Mouse (Mus musculus): Measurements from ENCODE around the gene Sept8. TPM values are rescaled to one million over a fixed set of nuclear protein-coding genes. Genes with fewer than 3 reads are reported as not detected.
"Not testable (repeated sequence)": the region's sequence is repeated elsewhere in the genome, so short reads cannot be mapped to it uniquely, and the experiment has no call there.

Sept8 gene
- total and polyA plus RNA-seq, 3 experiments: 24.8 to 28.2 (median 25.7) TPM

DNA sequence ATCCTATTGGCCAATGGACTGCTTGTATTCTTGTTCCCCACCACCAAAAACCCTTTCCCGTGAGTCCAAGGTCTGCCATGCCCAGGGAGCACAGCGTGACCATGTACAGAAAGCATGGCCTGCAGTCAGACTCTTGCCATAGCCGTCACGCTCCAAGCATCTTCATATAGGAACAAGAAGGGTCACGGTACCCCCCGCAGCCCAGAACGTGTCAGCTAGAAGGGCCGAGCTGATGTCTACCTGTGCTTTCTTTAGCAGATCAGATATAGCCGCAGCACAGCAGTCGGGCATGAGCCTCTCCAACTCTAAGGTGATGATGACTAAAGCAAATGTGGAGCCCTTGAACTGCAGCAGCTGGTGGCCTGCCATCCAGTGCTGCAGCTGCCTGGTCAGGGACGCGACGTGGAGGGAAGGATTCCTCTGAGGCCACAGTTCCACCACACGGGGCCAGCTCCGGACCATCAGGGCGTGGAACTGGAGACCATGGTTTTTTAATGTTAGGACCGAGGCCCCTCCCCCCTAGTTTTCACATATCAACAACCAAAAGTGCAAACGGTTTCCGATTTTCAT lies 29.1 kb downstream of the Sept8 start:
- Histone ChIP-seq H3K79me2 (replicated peaks; ENCODE audit: control insufficient read depth, insufficient read depth, low read length) (no peaks in the 10 kb centered on the region), H3K27ac (no peak overlapping the region), H3K9ac (ENCODE audit: low read depth, low read length) (no peak overlapping the region), H3K4me1 (ENCODE audit: control insufficient read depth, insufficient read depth, low read length) (no peaks in the 10 kb centered on the region), H3K36me3 (ENCODE audit: control insufficient read depth, insufficient read depth, low read length) (no peaks in the 10 kb centered on the region), H3K4me3 (no peak overlapping the region), H3K27me3 (ENCODE audit: control insufficient read depth, insufficient read depth, low read length) (no peaks in the 10 kb centered on the region)
- intact Hi-C loops (cut with DNase I): loop anchor here (2.0 kb wide), 1 partner anchor 15 kb away; no protein-coding TSS in a partner anchor
- 78% methylated on average over 19 of the region's 19 CpGs for WGBS
- DNase-seq: no peak
- TF ChIP-seq CTCF (IDR thresholded peaks at IDR 0.05) (no peak), POLR2A (IDR thresholded peaks at IDR 0.05; ENCODE audit: insufficient read depth, low read depth, low read length) (no peak), EP300 (IDR thresholded peaks at IDR 0.05; ENCODE audit: insufficient read depth, low read depth, low read length) (no peak)

DNA sequence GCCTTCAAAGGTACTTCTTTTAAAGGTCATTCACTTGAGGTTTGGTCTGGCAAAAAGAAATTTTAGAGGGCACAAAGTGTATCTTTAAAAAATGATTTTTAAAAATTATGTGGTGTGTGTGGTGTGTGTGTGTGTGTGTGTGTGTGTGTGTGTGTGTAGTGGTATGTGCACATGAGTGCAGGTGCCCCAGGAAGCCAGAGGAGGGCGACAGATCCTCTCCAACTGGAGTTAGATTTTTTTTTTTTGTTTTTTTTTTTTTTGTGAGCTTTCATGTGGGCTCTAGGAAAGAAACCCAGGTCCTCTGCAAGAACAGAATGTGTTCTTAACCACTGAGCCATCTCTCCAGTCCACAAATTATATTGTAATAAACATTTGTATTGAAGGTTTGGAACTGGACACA lies 31.7 kb downstream of the Sept8 start:
- no peaks in the 10 kb centered on the region for H3K27me3 ChIP-seq (ENCODE audit: control insufficient read depth, insufficient read depth, low read length)
- H3K79me2 ChIP-seq (replicated peaks; ENCODE audit: control insufficient read depth, insufficient read depth, low read length): no peaks in the 10 kb centered on the region
- no peaks in the 10 kb centered on the region for H3K36me3 ChIP-seq (ENCODE audit: control insufficient read depth, insufficient read depth, low read length)
- no peak overlapping the region for H3K4me3 ChIP-seq
- DNase-seq: no peak
- H3K27ac ChIP-seq: no peak overlapping the region
- intact Hi-C loops (cut with DNase I): no loop called here
- H3K4me1 ChIP-seq (ENCODE audit: control insufficient read depth, insufficient read depth, low read length): no peaks in the 10 kb centered on the region
- H3K9ac ChIP-seq (ENCODE audit: low read depth, low read length): no peak overlapping the region
- WGBS: 85% methylated on average over 1 of the region's 1 CpGs
- TF ChIP-seq POLR2A (IDR thresholded peaks at IDR 0.05; ENCODE audit: insufficient read depth, low read depth, low read length): no peak
- TF ChIP-seq EP300 (IDR thresholded peaks at IDR 0.05; ENCODE audit: insufficient read depth, low read depth, low read length): no peak
- no peak for TF ChIP-seq CTCF (IDR thresholded peaks at IDR 0.05)

DNA sequence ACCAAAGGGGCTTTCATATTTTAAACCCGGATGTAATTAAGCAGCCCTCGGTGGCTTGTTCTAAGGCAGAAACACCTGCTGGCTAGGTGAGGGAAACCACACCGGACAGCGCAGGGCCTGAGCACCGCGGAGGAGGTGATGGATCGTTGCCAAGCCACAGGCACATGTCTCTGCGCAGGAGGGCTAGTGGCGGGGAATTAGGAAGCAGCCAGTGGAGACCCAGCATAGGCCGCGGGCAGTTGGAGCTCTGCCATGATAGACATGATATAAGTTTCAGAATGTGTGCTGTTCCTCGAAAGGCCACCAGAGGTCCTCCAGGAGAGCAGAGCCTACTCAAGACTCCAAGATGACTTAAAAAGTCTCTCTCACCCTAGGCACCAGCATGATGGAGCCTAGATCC lies 32.7 kb downstream of the Sept8 start:
- no peaks in the 10 kb centered on the region for H3K79me2 ChIP-seq (replicated peaks; ENCODE audit: control insufficient read depth, insufficient read depth, low read length)
- intact Hi-C loops (cut with DNase I): no loop called here
- H3K36me3 ChIP-seq (ENCODE audit: control insufficient read depth, insufficient read depth, low read length): no peaks in the 10 kb centered on the region
- no peak for DNase-seq
- no peaks in the 10 kb centered on the region for H3K27me3 ChIP-seq (ENCODE audit: control insufficient read depth, insufficient read depth, low read length)
- H3K9ac ChIP-seq (ENCODE audit: low read depth, low read length): no peak overlapping the region
- H3K27ac ChIP-seq: no peak overlapping the region
- no peaks in the 10 kb centered on the region for H3K4me1 ChIP-seq (ENCODE audit: control insufficient read depth, insufficient read depth, low read length)
- no peak for TF ChIP-seq POLR2A (IDR thresholded peaks at IDR 0.05; ENCODE audit: insufficient read depth, low read depth, low read length)
- peak; percentile 49 for TF ChIP-seq CTCF (IDR thresholded peaks at IDR 0.05)
- no peak overlapping the region for H3K4me3 ChIP-seq
- 59% methylated on average over 12 of the region's 12 CpGs for WGBS

DNA sequence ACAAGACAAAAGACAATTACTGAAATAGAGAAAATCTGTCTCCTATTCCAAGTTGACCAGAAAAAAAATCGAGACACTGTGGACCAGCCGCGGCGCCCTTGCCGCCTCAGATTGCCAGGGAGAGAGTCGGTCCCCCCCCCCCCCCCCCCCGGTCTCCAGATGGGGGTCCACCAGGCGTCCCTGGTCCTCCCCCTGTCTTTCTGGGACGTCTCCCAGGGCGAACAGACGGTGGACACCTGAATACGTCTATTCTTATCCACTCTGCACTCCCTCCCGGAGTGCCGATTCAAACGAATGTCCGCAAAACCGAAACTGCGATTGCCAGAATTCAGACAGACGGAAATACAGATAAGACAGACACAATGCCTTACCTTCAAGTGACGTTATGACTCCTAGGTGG lies 37.5 kb downstream of the Sept8 start:
- DNase-seq; intact Hi-C loops (cut with DNase I); H3K27ac ChIP-seq; H3K79me2 ChIP-seq (replicated peaks; ENCODE audit: control insufficient read depth, insufficient read depth, low read length); H3K27me3 ChIP-seq (ENCODE audit: control insufficient read depth, insufficient read depth, low read length); H3K36me3 ChIP-seq (ENCODE audit: control insufficient read depth, insufficient read depth, low read length); H3K4me1 ChIP-seq (ENCODE audit: control insufficient read depth, insufficient read depth, low read length); H3K9ac ChIP-seq (ENCODE audit: low read depth, low read length); H3K4me3 ChIP-seq: not testable (repeated sequence)
- 88% methylated on average over 14 of the region's 20 CpGs for WGBS

DNA sequence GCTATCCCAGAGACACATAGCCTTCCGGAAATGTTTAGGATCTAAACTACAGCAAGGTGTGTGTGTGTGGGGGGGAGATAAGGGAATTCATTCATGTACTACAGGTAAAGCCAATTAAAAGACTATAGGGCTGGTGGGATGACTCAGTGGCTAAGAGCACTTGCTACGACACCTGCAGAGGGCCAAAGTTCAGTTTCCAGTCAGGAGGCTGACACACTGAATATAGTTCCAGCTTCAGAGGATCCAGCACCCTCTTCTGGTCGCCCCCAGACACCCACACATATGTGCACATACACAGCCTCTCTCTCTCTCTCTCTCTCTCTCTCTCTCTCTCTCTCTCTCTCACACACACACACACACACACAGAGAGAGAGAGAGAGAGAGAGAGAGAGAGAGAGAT lies 38.9 kb downstream of the Sept8 start:
- WGBS: 92% methylated on average over 2 of the region's 3 CpGs
- intact Hi-C loops (cut with DNase I); H3K4me3 ChIP-seq; H3K79me2 ChIP-seq (replicated peaks; ENCODE audit: control insufficient read depth, insufficient read depth, low read length); H3K27me3 ChIP-seq (ENCODE audit: control insufficient read depth, insufficient read depth, low read length); DNase-seq; H3K9ac ChIP-seq (ENCODE audit: low read depth, low read length); H3K4me1 ChIP-seq (ENCODE audit: control insufficient read depth, insufficient read depth, low read length); H3K27ac ChIP-seq; H3K36me3 ChIP-seq (ENCODE audit: control insufficient read depth, insufficient read depth, low read length): not testable (repeated sequence)

DNA sequence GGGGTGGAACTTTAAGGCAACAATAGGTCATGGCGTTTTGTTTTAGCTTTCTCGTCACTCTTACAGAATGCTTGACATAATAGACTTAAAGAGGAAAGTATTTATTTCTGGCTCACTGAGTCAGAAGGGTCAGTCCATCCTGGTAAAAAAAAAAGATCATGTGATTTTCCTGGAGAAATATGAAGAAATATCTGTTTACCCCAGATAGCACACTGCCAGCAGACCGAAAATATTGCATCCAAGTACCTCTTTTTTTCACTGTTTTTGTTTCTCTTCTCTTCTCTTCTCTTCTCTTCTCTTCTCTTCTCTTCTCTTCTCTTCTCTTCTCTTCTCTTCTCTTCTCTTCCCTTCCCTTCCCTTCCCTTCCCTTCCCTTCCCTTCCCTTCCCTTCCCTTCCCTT lies 40.9 kb downstream of the Sept8 start:
- H3K27me3 ChIP-seq (ENCODE audit: control insufficient read depth, insufficient read depth, low read length); intact Hi-C loops (cut with DNase I); H3K27ac ChIP-seq; DNase-seq; H3K4me3 ChIP-seq; H3K9ac ChIP-seq (ENCODE audit: low read depth, low read length); H3K36me3 ChIP-seq (ENCODE audit: control insufficient read depth, insufficient read depth, low read length); H3K4me1 ChIP-seq (ENCODE audit: control insufficient read depth, insufficient read depth, low read length); H3K79me2 ChIP-seq (replicated peaks; ENCODE audit: control insufficient read depth, insufficient read depth, low read length): not testable (repeated sequence)
- WGBS: 59% methylated on average over 2 of the region's 3 CpGs

DNA sequence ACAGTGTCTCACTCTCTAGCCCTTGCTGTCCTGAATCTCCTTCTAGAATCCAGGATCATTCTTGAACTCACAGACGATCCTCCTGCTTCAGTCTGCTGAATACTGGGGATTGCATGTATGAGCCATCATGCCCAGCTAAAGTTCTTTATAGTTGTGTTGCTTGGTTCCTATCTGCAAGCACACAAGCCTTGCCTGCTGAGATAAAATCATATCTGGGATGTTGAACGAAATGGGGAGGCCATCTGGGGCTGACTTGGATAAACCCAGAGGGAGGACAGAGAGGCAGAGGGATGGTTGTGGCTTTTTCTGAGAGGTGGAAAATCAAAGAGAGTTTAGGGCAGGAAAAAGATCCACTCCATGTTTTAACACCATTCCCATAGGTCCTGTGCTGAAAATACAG lies 42.9 kb downstream of the Sept8 start:
- Histone ChIP-seq H3K27ac (no peak overlapping the region), H3K27me3 (ENCODE audit: control insufficient read depth, insufficient read depth, low read length) (no peaks in the 10 kb centered on the region), H3K36me3 (ENCODE audit: control insufficient read depth, insufficient read depth, low read length) (no peaks in the 10 kb centered on the region), H3K4me1 (ENCODE audit: control insufficient read depth, insufficient read depth, low read length) (no peaks in the 10 kb centered on the region; the same call in 1 of the 2 replicates), H3K9ac (ENCODE audit: low read depth, low read length) (no peak overlapping the region), H3K79me2 (replicated peaks; ENCODE audit: control insufficient read depth, insufficient read depth, low read length) (no peaks in the 10 kb centered on the region), H3K4me3 (no peak overlapping the region)
- TF ChIP-seq EP300 (IDR thresholded peaks at IDR 0.05; ENCODE audit: insufficient read depth, low read depth, low read length) (no peak), POLR2A (IDR thresholded peaks at IDR 0.05; ENCODE audit: insufficient read depth, low read depth, low read length) (no peak), CTCF (IDR thresholded peaks at IDR 0.05) (no peak)
- intact Hi-C loops (cut with DNase I): loop anchor here (2.0 kb wide), 1 partner anchor 13 kb away; no protein-coding TSS in a partner anchor
- WGBS: 68% methylated on average over 2 of the region's 2 CpGs
- DNase-seq: no peak
